Mouse (Mus musculus) CH12.LX (cell line): ENCODE measurements around the gene Fmnl1. TPM values are rescaled to one million over a fixed set of nuclear protein-coding genes. Genes with fewer than 3 reads are reported as not detected.

Source experiments
- DNase-seq: peaks from one replicate; pipeline ENCODE4 v3.0.0-alpha.2; 2013; ENCODE audit errors: extremely low read depth
- H3K27ac ChIP-seq: 2 replicates; pipeline ENCODE4 v1.5.1; 2012; ENCODE audit warnings: low read depth, mild to moderate bottlenecking, control low read depth, moderate library complexity; ENCODE audit not compliant: insufficient read depth
- H3K27me3 ChIP-seq: replicated peaks from 2 replicates; pipeline ENCODE3; 2012; ENCODE audit warnings: inconsistent platforms
- H3K36me3 ChIP-seq, 2 experiments: replicated peaks in 1 of 2; 2 replicates each; pipeline versions ENCODE3 to v1.6.1; 2012; ENCODE audit warnings: inconsistent platforms in 1 of 2, low read length in 1 of 2, mild to moderate bottlenecking in 1 of 2, mixed read lengths in 1 of 2, moderate library complexity in 1 of 2; ENCODE audit not compliant: control insufficient read depth in 1 of 2, insufficient read depth in 1 of 2
- H3K4me1 ChIP-seq, 2 experiments: 2 replicates each; pipeline ENCODE4 v1.6.1; 2012; ENCODE audit warnings: inconsistent platforms in 1 of 2, moderate library complexity in 1 of 2; ENCODE audit not compliant: insufficient read depth in 2 of 2, control insufficient read depth in 1 of 2
- H3K4me2 ChIP-seq: 2 replicates; pipeline ENCODE4 v1.6.1; 2012; ENCODE audit warnings: low read depth, mild to moderate bottlenecking, control low read depth; ENCODE audit not compliant: poor library complexity, insufficient read depth, severe bottlenecking
- H3K4me3 ChIP-seq, 3 experiments: fragments of 150-350 bp in 1 of 3; sonication (generic) in 1 of 3; replicated peaks in 1 of 3; 2 replicates each; pipeline versions ENCODE3 to v1.5.1; 2011 to 2012; ENCODE audit warnings: low read depth in 2 of 3, low read length in 2 of 3, mild to moderate bottlenecking in 2 of 3, moderate library complexity in 2 of 3, control low read depth in 1 of 3, improper control_type of control experiment in 1 of 3, inconsistent platforms in 1 of 3, mixed read lengths in 1 of 3; ENCODE audit not compliant: poor library complexity in 1 of 3
- H3K79me2 ChIP-seq: replicated peaks from 2 replicates; pipeline ENCODE4 v1.6.1; 2012; ENCODE audit warnings: mild to moderate bottlenecking, moderate library complexity; ENCODE audit not compliant: control insufficient read depth, poor library complexity, insufficient read depth, severe bottlenecking; ENCODE audit errors: extremely low read depth
- H3K9ac ChIP-seq: 2 replicates; pipeline ENCODE4 v1.6.1; 2012; ENCODE audit warnings: low read depth, mild to moderate bottlenecking, control low read depth, moderate library complexity; ENCODE audit not compliant: insufficient read depth
- H3K9me3 ChIP-seq: replicated peaks from 2 replicates; pipeline ENCODE3; 2012; ENCODE audit warnings: low read length, inconsistent platforms, mixed read lengths
- CHD2 ChIP-seq: IDR thresholded peaks from 2 replicates; pipeline ENCODE4 v1.6.1; 2011; ENCODE audit warnings: low read length, improper control_type of control experiment
- E2F4 ChIP-seq: IDR thresholded peaks from 2 replicates; pipeline ENCODE4 v1.6.1; 2011; ENCODE audit warnings: low read depth, low read length, improper control_type of control experiment; ENCODE audit not compliant: insufficient replicate concordance
- ELF1 ChIP-seq: IDR thresholded peaks from 2 replicates; pipeline ENCODE4 v1.6.1; 2014; ENCODE audit warnings: low read depth, mild to moderate bottlenecking, inconsistent platforms, low read length, improper control_type of control experiment
- EP300 ChIP-seq: IDR thresholded peaks from 2 replicates; pipeline ENCODE4 v1.6.1; 2011; ENCODE audit warnings: low read length, improper control_type of control experiment
- ETS1 ChIP-seq: conservative IDR thresholded peaks from 2 replicates; pipeline ENCODE4 v1.6.1; 2012; ENCODE audit warnings: low read depth, mild to moderate bottlenecking, inconsistent platforms, low read length, improper control_type of control experiment, moderate library complexity
- GABPA ChIP-seq: IDR thresholded peaks from 2 replicates; pipeline ENCODE4 v1.6.1; 2012; ENCODE audit warnings: low read depth, low read length, improper control_type of control experiment, inconsistent platforms; ENCODE audit not compliant: insufficient replicate concordance
- IRF4 ChIP-seq: IDR thresholded peaks from 2 replicates; pipeline ENCODE4 v1.6.1; 2014; ENCODE audit warnings: low read depth, mild to moderate bottlenecking, inconsistent platforms, low read length, improper control_type of control experiment
- MAZ ChIP-seq: IDR thresholded peaks from 2 replicates; pipeline ENCODE4 v1.6.1; 2012; ENCODE audit warnings: low read depth, mild to moderate bottlenecking, inconsistent platforms, low read length, improper control_type of control experiment, moderate library complexity
- MEF2A ChIP-seq: IDR thresholded peaks from 2 replicates; pipeline ENCODE4 v1.6.1; 2014; ENCODE audit warnings: low read depth, mild to moderate bottlenecking, inconsistent platforms, low read length, improper control_type of control experiment, borderline replicate concordance
- MYC ChIP-seq: IDR thresholded peaks from 2 replicates; pipeline ENCODE4 v1.6.1; 2011; ENCODE audit warnings: low read depth, mild to moderate bottlenecking, improper control_type of control experiment, low read length
- NELFE ChIP-seq: IDR thresholded peaks from 2 replicates; pipeline ENCODE4 v1.6.1; 2011; ENCODE audit warnings: low read depth, low read length, improper control_type of control experiment
- NRF1 ChIP-seq: IDR thresholded peaks from 2 replicates; pipeline ENCODE4 v1.6.1; 2014; ENCODE audit warnings: low read depth, mild to moderate bottlenecking, inconsistent platforms, low read length, improper control_type of control experiment, moderate library complexity
- RAD21 ChIP-seq: IDR thresholded peaks from 2 replicates; pipeline ENCODE4 v1.6.1; 2011; ENCODE audit warnings: low read depth, mild to moderate bottlenecking, low read length, improper control_type of control experiment, moderate library complexity
- RCOR1 ChIP-seq: conservative IDR thresholded peaks from 2 replicates; pipeline ENCODE4 v1.6.1; 2012; ENCODE audit warnings: low read depth, mild to moderate bottlenecking, inconsistent platforms, low read length, improper control_type of control experiment
- SMC3 ChIP-seq: IDR thresholded peaks from 2 replicates; pipeline ENCODE4 v1.6.1; 2011; ENCODE audit warnings: low read depth, low read length, improper control_type of control experiment
- UBTF ChIP-seq: IDR thresholded peaks from 2 replicates; pipeline ENCODE4 v1.6.1; 2012; ENCODE audit warnings: low read depth, mild to moderate bottlenecking, inconsistent platforms, low read length, improper control_type of control experiment, moderate library complexity
- USF1 ChIP-seq: IDR thresholded peaks from 2 replicates; pipeline ENCODE4 v1.6.1; 2014; ENCODE audit warnings: low read depth, mild to moderate bottlenecking, inconsistent platforms, low read length, improper control_type of control experiment
- ZNF384 ChIP-seq: IDR thresholded peaks from 2 replicates; pipeline ENCODE4 v1.6.1; 2012; ENCODE audit warnings: low read depth, low read length, improper control_type of control experiment, inconsistent platforms
- dilution Hi-C: fragments of 300-500 bp; cut with MboI; formaldehyde crosslinking; loops from 2 replicates; pipeline ENCODE4 v1.14.3; 2020; ENCODE audit warnings: low sequenced_read_pairs; ENCODE audit not compliant: extremely low pct_unique_long_range_greater_than_20kb, extremely low pct_ligation_motif_present
- in situ Hi-C: fragments of 300-500 bp; cut with MboI; formaldehyde crosslinking; loops from 3 replicates; pipeline ENCODE4 v1.14.3; 2019; ENCODE audit warnings: low sequenced_read_pairs, low pct_ligation_motif_present, low pct_unique_long_range_greater_than_20kb, mixed read lengths
- polyA plus RNA-seq: library from polyadenylated mRNA; unstranded; fragments of >175 nt; gene quantifications from 2 replicates; pipeline ENCODE4 v1.2.1, GENCODE M21; 2012; ENCODE audit warnings: low read depth; ENCODE audit not compliant: insufficient read length
- total RNA-seq, 2 experiments: library from RNA; depleted of rRNA; stranded (reverse); fragments of 300-350 nt in 1 of 2; fragments of >200 nt in 1 of 2; gene quantifications; 2 replicates each; pipeline ENCODE4 v1.2.3; 2012 to 2014

Fmnl1 gene
- total and polyA plus RNA-seq, 3 experiments, result 6.9 to 118 (median 35.0) TPM

GRCm38 (mm10) chr11:103141944-103142255 is 29.0 kb upstream of the Fmnl1 start:
- Histone ChIP-seq H3K27ac (no peak overlapping the region), H3K4me1 (peaks cover 33 to 67% of the 10 kb centered on the region in 2 experiments), H3K9me3 (no peaks in the 10 kb centered on the region), H3K4me2 (no peak overlapping the region), H3K79me2 (no peaks in the 10 kb centered on the region; the same call in 1 of the 2 replicates), H3K4me3 (no peak overlapping the region), H3K9ac (no peak overlapping the region), H3K27me3 (no peaks in the 10 kb centered on the region), H3K36me3 (peaks cover 31 to 47% of the 10 kb centered on the region in 2 experiments)
- no peak for TF ChIP-seq SMC3
- no peak for TF ChIP-seq NELFE
- no peak for TF ChIP-seq EP300
- TF ChIP-seq ETS1, result no peak
- no peak for TF ChIP-seq RCOR1
- no peak for TF ChIP-seq ELF1
- TF ChIP-seq IRF4, result no peak
- TF ChIP-seq E2F4, result no peak
- TF ChIP-seq CHD2, result no peak
- TF ChIP-seq MYC, result no peak
- no peak for TF ChIP-seq MEF2A
- no peak for TF ChIP-seq RAD21
- no peak for TF ChIP-seq ZNF384
- no peak for TF ChIP-seq GABPA
- dilution Hi-C loops (no loop called here), in situ Hi-C loops (no loop called here)
- no peak for DNase-seq

DNA sequence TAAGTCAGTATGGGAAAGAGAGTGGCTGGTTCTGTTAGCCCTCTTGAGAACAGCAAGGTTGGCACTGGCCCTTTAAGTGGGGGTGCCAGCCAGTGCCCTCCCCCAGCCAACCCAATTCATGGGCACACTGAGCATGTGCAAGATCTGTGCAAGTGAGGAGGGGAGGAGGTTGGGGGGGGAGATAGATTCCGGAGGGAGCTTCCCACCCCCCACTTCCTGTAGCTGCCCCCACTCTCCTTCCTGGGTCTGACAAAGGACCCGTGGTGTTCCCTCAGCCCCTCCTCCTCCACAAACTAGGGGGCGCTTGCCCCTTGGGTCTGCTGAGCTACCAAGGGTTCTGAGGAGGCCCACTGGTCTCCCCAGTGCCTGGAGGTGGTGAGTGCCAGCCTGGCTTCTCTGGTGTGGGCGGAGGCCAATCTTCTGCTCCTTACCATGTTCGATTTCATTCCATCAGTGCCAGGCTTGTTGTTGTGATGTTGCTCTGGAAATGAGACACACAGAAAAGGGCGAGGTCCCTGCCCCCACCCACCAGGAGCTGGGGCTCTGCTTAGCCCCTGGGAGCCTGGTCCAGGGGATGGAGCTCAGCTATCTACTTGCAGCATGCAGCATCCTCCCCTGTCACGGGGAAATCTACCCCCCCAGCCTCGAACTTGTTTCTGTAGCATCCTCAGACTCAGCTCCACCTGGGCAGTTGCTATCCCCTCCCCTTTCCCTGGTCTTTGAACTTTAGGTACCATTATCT is 28.3 kb upstream of the Fmnl1 start:
- peaks cover 33 to 70% of the 10 kb centered on the region in 2 experiments for H3K4me1 ChIP-seq

More for the DNA sequence above, 28.3 kb upstream of the Fmnl1 start:
- H3K4me3 ChIP-seq, result peak overlapping the region in 1 of 3 experiments; percentile 1
- H3K79me2 ChIP-seq, result no peaks in the 10 kb centered on the region
- dilution Hi-C loops, result no loop called here
- H3K9me3 ChIP-seq, result no peaks in the 10 kb centered on the region
- no peak for DNase-seq
- no peak overlapping the region for H3K27ac ChIP-seq
- H3K4me2 ChIP-seq, result no peak overlapping the region
- no peak overlapping the region for H3K9ac ChIP-seq
- TF ChIP-seq ELF1 (0 out of 2 replicates have a peak, but pooled peaks have one; percentile 36), NRF1 (peak; percentile 82), UBTF (no peak), USF1 (no peak), MAZ (no peak; the same call in 1 of the 2 replicates)
- H3K27me3 ChIP-seq, result no peaks in the 10 kb centered on the region
- peaks cover 26 to 41% of the 10 kb centered on the region in 2 experiments for H3K36me3 ChIP-seq
- in situ Hi-C loops, result no loop called here
